Mouse (Mus musculus) neural tube, embryonic 14.5 days (tissue): Measurements from ENCODE around the gene Ovol3. TPM values are rescaled to one million over a fixed set of nuclear protein-coding genes. Genes with fewer than 3 reads are reported as not detected.

Experiments
- polyA plus RNA-seq: library from polyadenylated mRNA; unstranded; fragments of >200 nt; fragmentation: Nextera tagmentation; extraction: Ambion mirVana; gene quantifications from 2 replicates; pipeline ENCODE4 v1.2.1, GENCODE M21; 2014

Ovol3 gene
- polyA plus RNA-seq, 1 experiment from 2014 or later = not detected

Other genes with a start within 250 kb of the Ovol3 start
- 13.4 and 13.7 TPM in 2 replicates for gene Zfp14, start 184.3 kb downstream of the Ovol3 start, polyA plus RNA-seq
- 10.2 and 11.0 TPM in 2 replicates for gene Zfp82, start 162.8 kb downstream of the Ovol3 start, polyA plus RNA-seq
- gene Gm26920, start 145.3 kb downstream of the Ovol3 start, polyA plus RNA-seq = 2.1 and 4.3 TPM in 2 replicates
- 13.8 and 17.1 TPM in 2 replicates for gene Zfp566, start 145.2 kb downstream of the Ovol3 start, polyA plus RNA-seq
- 87.8 and 102 TPM in 2 replicates for gene Zfp260, start 140.9 kb downstream of the Ovol3 start, polyA plus RNA-seq
- gene Zfp382, start 113.8 kb downstream of the Ovol3 start, polyA plus RNA-seq = 13.5 and 14.4 TPM in 2 replicates
- gene Zfp146, start 66.0 kb downstream of the Ovol3 start, polyA plus RNA-seq = 9.9 and 17.6 TPM in 2 replicates
- 4.7 and 5.9 TPM in 2 replicates for gene Cox7a1, start 51.6 kb downstream of the Ovol3 start, polyA plus RNA-seq
- gene Capns1, start 36.9 kb downstream of the Ovol3 start, polyA plus RNA-seq = 61.7 and 63.1 TPM in 2 replicates
- gene Polr2i, start 3.8 kb downstream of the Ovol3 start, polyA plus RNA-seq = 176 and 217 TPM in 2 replicates
- 402 and 413 TPM in 2 replicates for gene Tbcb, start 3.5 kb downstream of the Ovol3 start, polyA plus RNA-seq
- gene Thap8, start 44.4 kb upstream of the Ovol3 start, polyA plus RNA-seq = 0.99 and 1.0 TPM in 2 replicates
- 3.1 and 3.7 TPM in 2 replicates for gene Wdr62, start 44.7 kb upstream of the Ovol3 start, polyA plus RNA-seq
- gene Clip3, start 56.0 kb upstream of the Ovol3 start, polyA plus RNA-seq = 115 and 133 TPM in 2 replicates
- 134 and 137 TPM in 2 replicates for gene Alkbh6, start 73.0 kb upstream of the Ovol3 start, polyA plus RNA-seq
- 12.7 and 16.9 TPM in 2 replicates for gene Syne4, start 79.1 kb upstream of the Ovol3 start, polyA plus RNA-seq
- not detected in 2 replicates for gene E130208F15Rik, start 86.0 kb upstream of the Ovol3 start, polyA plus RNA-seq
- 16.3 and 20.1 TPM in 2 replicates for gene Sdhaf1, start 88.2 kb upstream of the Ovol3 start, polyA plus RNA-seq
- gene Lrfn3, start 127.0 kb upstream of the Ovol3 start, polyA plus RNA-seq = 12.2 and 14.1 TPM in 2 replicates
- gene Tyrobp, start 178.0 kb upstream of the Ovol3 start, polyA plus RNA-seq = 23.3 and 39.9 TPM in 2 replicates
- gene Hcst, start 184.1 kb upstream of the Ovol3 start, polyA plus RNA-seq = 1.1 TPM in 1 of 2 replicates, not detected in the other
- gene Nfkbid, start 186.0 kb upstream of the Ovol3 start, polyA plus RNA-seq = 2.5 and 3.1 TPM in 2 replicates
- 641 and 675 TPM in 2 replicates for gene Aplp1, start 209.8 kb upstream of the Ovol3 start, polyA plus RNA-seq
- 0.27 and 0.89 TPM in 2 replicates for gene Kirrel2, start 222.0 kb upstream of the Ovol3 start, polyA plus RNA-seq
- 0.30 TPM in 1 of 2 replicates, not detected in the other for gene Nphs1, start 222.6 kb upstream of the Ovol3 start, polyA plus RNA-seq